Mouse (Mus musculus) intestine, postnatal 0 days (tissue): Measurements from ENCODE around the gene Acbd4. TPM values are rescaled to one million over a fixed set of nuclear protein-coding genes. Genes with fewer than 3 reads are reported as not detected.

ENCODE experiments used
- ATAC-seq: fragments of 200-750 bp; cut with Nextera tagmentation; 2 replicates; pipeline ENCODE4 v1.8.0; 2017; ENCODE audit warnings: mild to moderate bottlenecking, moderate TSS enrichment, moderate library complexity
- H3K27ac ChIP-seq: fragments of 300-500 bp; sonication (generic); 2 replicates; pipeline ENCODE4 v1.5.1; 2014; ENCODE audit warnings: mild to moderate bottlenecking, low read depth, low read length, moderate library complexity
- H3K27me3 ChIP-seq: fragments of 300-500 bp; sonication (generic); replicated peaks from 2 replicates; pipeline ENCODE4 v1.6.1; 2014; ENCODE audit warnings: low read length, mixed read lengths; ENCODE audit not compliant: control insufficient read depth, insufficient read depth
- H3K36me3 ChIP-seq: fragments of 300-500 bp; sonication (generic); 2 replicates; pipeline ENCODE4 v1.6.1; 2014; ENCODE audit warnings: mild to moderate bottlenecking, moderate library complexity; ENCODE audit not compliant: control insufficient read depth, insufficient read depth
- H3K4me1 ChIP-seq: fragments of 300-500 bp; sonication (generic); replicated peaks from 2 replicates; pipeline ENCODE4 v1.6.1; 2014; ENCODE audit warnings: antibody characterized with exemption, low read length, mixed read lengths; ENCODE audit not compliant: control insufficient read depth, insufficient read depth
- H3K4me2 ChIP-seq: fragments of 300-500 bp; sonication (generic); replicated peaks from 2 replicates; pipeline ENCODE4 v1.6.1; 2014; ENCODE audit warnings: low read depth, mild to moderate bottlenecking, moderate library complexity
- H3K4me3 ChIP-seq: fragments of 300-500 bp; sonication (generic); 2 replicates; pipeline ENCODE4 v1.5.1; 2014; ENCODE audit warnings: low read depth, low read length
- H3K9ac ChIP-seq: fragments of 300-500 bp; sonication (generic); 2 replicates; pipeline ENCODE4 v1.6.1; 2014; ENCODE audit warnings: mild to moderate bottlenecking, low read depth, low read length
- H3K9me3 ChIP-seq: fragments of 300-500 bp; sonication (generic); 2 replicates; pipeline ENCODE4 v1.6.1; 2016; ENCODE audit warnings: mixed run types; ENCODE audit not compliant: control insufficient read depth
- CTCF ChIP-seq: sonication (generic); IDR thresholded peaks from 2 replicates; pipeline ENCODE4 v1.5.1; 2016; ENCODE audit warnings: low read depth, mild to moderate bottlenecking, control low read depth, antibody characterized with exemption, moderate library complexity
- WGBS: fragments of 180-500 bp; shearing (Covaris S2); extraction: QIAGEN DNeasy Blood & Tissue Kit; methylation state at CpG from one replicate; pipeline ENCODE4 v1.1.7; 2014; 5-methylcytosine and 5-hydroxymethylcytosine counted together
- polyA plus RNA-seq: library from polyadenylated mRNA; unstranded; fragments of >200 nt; fragmentation: Nextera tagmentation; extraction: Ambion mirVana; gene quantifications from 2 replicates; pipeline ENCODE4 v1.2.1, GENCODE M21; 2015

Gene Acbd4
- polyA plus RNA-seq, 1 experiment from 2014 or later, result 75.9 TPM

DNA sequence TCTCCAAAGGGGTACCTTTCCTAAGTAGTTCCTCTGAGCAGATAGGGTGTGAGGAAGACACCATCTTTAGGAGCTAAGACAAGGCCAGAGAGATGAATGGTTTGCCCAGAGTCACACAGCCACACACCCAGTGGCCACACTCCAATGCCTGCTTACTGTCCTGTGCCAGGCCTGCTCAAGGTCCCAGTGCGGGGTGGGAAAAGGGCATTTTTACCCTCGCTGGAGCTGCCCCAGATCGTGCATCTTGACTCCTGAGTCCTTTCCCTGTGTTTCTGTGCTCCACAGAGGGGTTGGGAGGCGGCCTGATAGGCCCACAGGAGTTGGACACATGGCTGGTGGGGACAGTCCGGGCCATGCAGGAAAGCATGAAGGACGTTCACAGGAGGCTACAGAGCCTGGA lies 4.3 kb downstream of the Acbd4 start:
- Histone ChIP-seq H3K36me3 (peaks cover 11% of the 10 kb centered on the region; the same call in 1 of the 2 replicates), H3K4me2 (peak overlapping the region; percentile 93), H3K9ac (no peak overlapping the region), H3K4me1 (peaks cover 24% of the 10 kb centered on the region), H3K4me3 (no peak overlapping the region), H3K9me3 (no peaks in the 10 kb centered on the region), H3K27ac (peak overlapping the region; percentile 54; the same call in 1 of the 2 replicates), H3K27me3 (peaks cover 6% of the 10 kb centered on the region; the same call in 1 of the 2 replicates)
- 92% methylated on average over 6 of the region's 6 CpGs for WGBS
- no peak for ATAC-seq
- TF ChIP-seq CTCF, result no peak

DNA sequence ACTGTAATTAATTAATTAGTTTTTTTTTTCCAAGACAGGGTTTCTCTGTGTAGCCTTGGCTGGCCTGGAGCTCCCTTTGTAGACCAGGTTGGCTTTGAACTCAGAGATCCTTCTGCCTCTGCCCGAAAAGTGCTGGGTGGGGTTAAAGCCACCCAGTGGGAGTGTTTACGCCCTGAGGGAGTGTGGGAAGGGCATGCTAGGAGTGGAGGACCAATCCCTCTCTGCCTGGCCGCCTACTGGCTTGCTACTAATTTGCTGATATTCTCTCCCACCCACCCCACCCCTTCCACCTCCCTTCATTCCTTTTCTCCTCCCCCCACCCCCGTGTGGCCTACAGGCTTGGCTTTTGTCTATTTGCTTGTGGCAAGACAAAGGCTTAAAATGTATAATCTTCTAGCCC lies 4.9 kb downstream of the Acbd4 start:
- H3K27ac ChIP-seq, result no peak overlapping the region
- ATAC-seq, result no peak

DNA sequence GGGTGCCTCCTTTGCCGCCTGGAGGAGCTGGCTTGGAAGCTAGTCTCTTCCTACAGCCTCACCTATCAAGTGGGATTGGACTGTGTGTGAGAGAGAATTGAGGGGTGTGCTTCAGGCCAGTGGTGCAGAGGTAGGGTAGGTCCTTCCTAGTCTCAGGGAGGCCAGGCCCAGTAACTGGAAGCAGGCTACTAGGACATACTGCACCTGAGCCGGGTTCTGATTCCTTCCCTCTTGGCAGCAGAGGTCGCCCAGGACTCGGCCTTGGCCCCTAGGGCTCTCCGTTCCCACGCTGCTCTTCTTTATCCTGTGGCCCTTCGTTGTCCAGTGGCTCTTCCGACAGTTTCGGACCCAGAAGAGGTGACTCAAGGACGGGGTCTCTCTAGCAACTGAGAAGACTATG lies 9.8 kb downstream of the Acbd4 start:
- no peak overlapping the region for H3K27ac ChIP-seq
- H3K9me3 ChIP-seq, result no peaks in the 10 kb centered on the region
- no peaks in the 10 kb centered on the region for H3K27me3 ChIP-seq
- ATAC-seq, result no peak
- WGBS, result 34% methylated on average over 10 of the region's 10 CpGs
- H3K4me3 ChIP-seq, result peak overlapping the region; percentile 40; the same call in 1 of the 2 replicates
- H3K4me1 ChIP-seq, result peaks cover 7% of the 10 kb centered on the region; the same call in 1 of the 2 replicates
- peaks cover 2% of the 10 kb centered on the region; the same call in 1 of the 2 replicates for H3K36me3 ChIP-seq
- peak overlapping the region; percentile 78 for H3K4me2 ChIP-seq
- no peak overlapping the region; the same call in 1 of the 2 replicates for H3K9ac ChIP-seq
- TF ChIP-seq CTCF, result no peak

More for the DNA sequence above, 4.9 kb downstream of the Acbd4 start:
- 66% methylated on average over 4 of the region's 4 CpGs for WGBS
- peaks cover 11% of the 10 kb centered on the region; the same call in 1 of the 2 replicates for H3K36me3 ChIP-seq
- peaks cover 24% of the 10 kb centered on the region for H3K4me1 ChIP-seq
- H3K9ac ChIP-seq, result no peak overlapping the region
- no peak overlapping the region for H3K4me3 ChIP-seq
- H3K9me3 ChIP-seq, result no peaks in the 10 kb centered on the region
- peaks cover under 1% of the 10 kb centered on the region; the same call in 1 of the 2 replicates for H3K27me3 ChIP-seq
- TF ChIP-seq CTCF, result no peak
- 0 out of 2 replicates have a peak overlapping the region, but pooled peaks have one; percentile 93 for H3K4me2 ChIP-seq

DNA sequence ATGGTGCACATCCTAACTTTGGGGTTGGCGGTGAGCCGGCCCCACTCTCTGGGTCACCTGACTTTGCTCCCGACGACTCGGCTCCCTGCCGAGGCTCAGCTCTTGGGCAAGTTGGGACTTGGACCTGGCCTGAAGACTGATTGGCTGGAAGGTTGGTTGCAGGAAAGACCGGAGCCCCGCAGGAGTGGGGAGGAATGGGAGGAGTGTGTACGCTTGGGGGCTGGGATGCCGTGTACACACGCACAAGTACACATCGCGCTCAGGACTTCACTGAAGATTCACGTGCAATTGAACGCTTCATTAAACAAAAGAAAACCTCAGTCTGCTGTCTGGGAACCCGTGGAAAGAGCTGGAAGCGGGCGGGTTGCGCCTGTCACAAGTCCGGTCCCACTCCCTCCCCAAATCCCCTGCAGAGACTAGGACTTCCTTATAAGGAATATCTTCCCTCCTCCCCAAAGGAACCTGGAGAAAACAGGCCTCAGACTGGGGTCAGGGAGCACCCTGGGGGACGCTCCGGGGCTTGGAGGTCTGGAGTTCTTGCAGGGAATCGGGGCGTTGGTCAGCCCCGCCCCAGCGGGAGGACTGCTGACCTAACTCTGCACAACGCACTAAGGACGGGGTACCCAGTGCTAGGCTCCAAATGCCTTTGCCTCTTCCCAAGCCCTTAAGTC lies 10.5 kb downstream of the Acbd4 start:
- Histone ChIP-seq H3K36me3 (no peaks in the 10 kb centered on the region; the same call in 1 of the 2 replicates), H3K27me3 (no peaks in the 10 kb centered on the region), H3K4me2 (peak overlapping the region; percentile 78), H3K27ac (peak overlapping the region; percentile 15; the same call in 1 of the 2 replicates), H3K4me3 (peak overlapping the region; percentile 40), H3K9me3 (no peaks in the 10 kb centered on the region), H3K9ac (peak overlapping the region; percentile 51), H3K4me1 (peaks cover 7% of the 10 kb centered on the region; the same call in 1 of the 2 replicates)
- 3% methylated on average over 28 of the region's 28 CpGs for WGBS
- peak; percentile 14; the same call in 1 of the 2 replicates for ATAC-seq
- no peak for TF ChIP-seq CTCF

DNA sequence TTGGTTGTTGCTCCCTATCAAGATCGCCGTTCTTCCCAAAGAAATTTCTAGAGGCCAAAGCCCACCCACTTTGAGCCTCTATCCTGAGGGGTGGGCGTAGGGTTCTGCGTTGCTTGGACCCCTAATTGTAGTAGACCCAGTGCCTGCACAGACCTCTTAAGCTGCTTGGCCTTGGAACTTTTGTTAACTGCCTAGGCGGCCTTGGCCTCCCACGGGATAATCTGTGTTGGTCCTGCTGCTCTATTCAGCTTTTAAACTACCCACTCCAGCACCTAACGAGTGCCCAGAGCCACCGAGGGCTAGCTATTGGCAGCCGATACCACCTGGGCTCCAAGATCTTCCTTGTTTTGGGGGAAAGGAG lies 11.1 kb downstream of the Acbd4 start:
- no peaks in the 10 kb centered on the region for H3K27me3 ChIP-seq
- TF ChIP-seq CTCF, result no peak
- peak overlapping the region; percentile 15; the same call in 1 of the 2 replicates for H3K27ac ChIP-seq
- H3K4me3 ChIP-seq, result peak overlapping the region; percentile 40; the same call in 1 of the 2 replicates
- peak overlapping the region; percentile 78 for H3K4me2 ChIP-seq
- no peaks in the 10 kb centered on the region for H3K9me3 ChIP-seq
- no peaks in the 10 kb centered on the region; the same call in 1 of the 2 replicates for H3K36me3 ChIP-seq
- peak overlapping the region; percentile 51 for H3K9ac ChIP-seq
- ATAC-seq, result no peak
- WGBS, result 38% methylated on average over 9 of the region's 9 CpGs
- peaks cover 7% of the 10 kb centered on the region; the same call in 1 of the 2 replicates for H3K4me1 ChIP-seq

DNA sequence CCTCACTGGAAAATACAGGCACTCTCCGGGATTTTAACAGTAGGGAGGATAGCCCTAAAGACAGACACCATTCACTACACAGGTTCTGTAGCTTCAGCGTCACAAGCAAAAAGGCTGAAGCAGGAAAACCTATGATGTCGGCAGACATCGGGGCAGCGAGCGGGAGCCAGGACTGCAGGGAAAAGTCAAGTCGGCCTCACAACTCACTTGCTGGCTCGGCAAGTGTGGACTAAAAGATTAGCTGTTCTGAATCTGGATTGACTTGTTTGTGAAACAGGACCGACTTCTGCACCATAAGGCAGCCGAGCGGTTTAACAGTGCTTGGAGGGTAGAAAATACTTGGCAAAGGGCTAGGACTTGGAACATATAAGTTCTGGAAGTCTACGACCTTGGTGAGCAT lies 11.5 kb downstream of the Acbd4 start:
- Histone ChIP-seq H3K36me3 (no peaks in the 10 kb centered on the region), H3K4me3 (no peak overlapping the region), H3K27ac (no peak overlapping the region), H3K9me3 (no peaks in the 10 kb centered on the region), H3K27me3 (no peaks in the 10 kb centered on the region), H3K9ac (no peak overlapping the region), H3K4me1 (peaks cover 7% of the 10 kb centered on the region; the same call in 1 of the 2 replicates), H3K4me2 (no peak overlapping the region)
- no peak for ATAC-seq
- no peak for TF ChIP-seq CTCF
- WGBS, result 61% methylated on average over 12 of the region's 12 CpGs
